Mouse (Mus musculus): Measurements from ENCODE around the gene Abca1. TPM values are rescaled to one million over a fixed set of nuclear protein-coding genes. Genes with fewer than 3 reads are reported as not detected.

Gene Abca1
- polyA plus RNA-seq, 1 experiment from 2014 or later = 2.3 TPM

GRCm38 (mm10) chr4:53145434-53146168, 14.1 kb downstream of the Abca1 start:
- H3K9ac ChIP-seq (ENCODE audit: low read depth, low read length) = no peak overlapping the region
- H3K9me3 ChIP-seq (ENCODE audit: control insufficient read depth, low read length) = no peaks in the 10 kb centered on the region
- no peak overlapping the region for H3K4me3 ChIP-seq (ENCODE audit: low read length)
- ATAC-seq = no peak
- H3K4me2 ChIP-seq (ENCODE audit: low read depth, low read length) = no peak overlapping the region
- no peaks in the 10 kb centered on the region for H3K27me3 ChIP-seq (replicated peaks; ENCODE audit: control insufficient read depth, insufficient read depth, low read length)
- H3K4me1 ChIP-seq (ENCODE audit: control insufficient read depth, insufficient read depth, low read length) = peaks cover 8% of the 10 kb centered on the region; the same call in 1 of the 2 replicates
- H3K36me3 ChIP-seq (ENCODE audit: control insufficient read depth, insufficient read depth, low read length) = no peaks in the 10 kb centered on the region
- no peak overlapping the region for H3K27ac ChIP-seq (ENCODE audit: low read length)
- WGBS = 79% methylated on average over 12 of the region's 12 CpGs

- H3K27ac ChIP-seq (ENCODE audit: low read length) = no peak overlapping the region
- peaks cover 10% of the 10 kb centered on the region; the same call in 1 of the 2 replicates for H3K4me1 ChIP-seq (ENCODE audit: control insufficient read depth, insufficient read depth, low read length)
- 80% methylated on average over 10 of the region's 10 CpGs for whole genome bisulfite sequencing
- no peak for ATAC-seq
- H3K4me3 ChIP-seq (ENCODE audit: low read length) = no peak overlapping the region
- no peaks in the 10 kb centered on the region for H3K36me3 ChIP-seq (ENCODE audit: control insufficient read depth, insufficient read depth, low read length)
- no peak overlapping the region for H3K4me2 ChIP-seq (ENCODE audit: low read depth, low read length)
- no peak overlapping the region for H3K9ac ChIP-seq (ENCODE audit: low read depth, low read length)
- no peaks in the 10 kb centered on the region for H3K9me3 ChIP-seq (ENCODE audit: control insufficient read depth, low read length)
- no peaks in the 10 kb centered on the region for H3K27me3 ChIP-seq (replicated peaks; ENCODE audit: control insufficient read depth, insufficient read depth, low read length)
Observed at GRCm38 (mm10) chr4:53144571-53144970, 15.1 kb downstream of the Abca1 start.

- no peak overlapping the region for H3K4me2 ChIP-seq (ENCODE audit: low read depth, low read length)
- 70% methylated on average over 8 of the region's 8 CpGs for WGBS
- no peaks in the 10 kb centered on the region for H3K27me3 ChIP-seq (replicated peaks; ENCODE audit: control insufficient read depth, insufficient read depth, low read length)
- no peak overlapping the region for H3K27ac ChIP-seq (ENCODE audit: low read length)
- H3K4me1 ChIP-seq (ENCODE audit: control insufficient read depth, insufficient read depth, low read length) = peaks cover 10% of the 10 kb centered on the region; the same call in 1 of the 2 replicates
- ATAC-seq = no peak
- H3K36me3 ChIP-seq (ENCODE audit: control insufficient read depth, insufficient read depth, low read length) = no peaks in the 10 kb centered on the region
- H3K9me3 ChIP-seq (ENCODE audit: control insufficient read depth, low read length) = no peaks in the 10 kb centered on the region
- H3K4me3 ChIP-seq (ENCODE audit: low read length) = no peak overlapping the region
- no peak overlapping the region for H3K9ac ChIP-seq (ENCODE audit: low read depth, low read length)
Observed at GRCm38 (mm10) chr4:53144021-53144420, 15.7 kb downstream of the Abca1 start.

- H3K27me3 ChIP-seq (replicated peaks; ENCODE audit: control insufficient read depth, insufficient read depth, low read length) = no peaks in the 10 kb centered on the region
- no peak overlapping the region for H3K27ac ChIP-seq (ENCODE audit: low read length)
- no peak overlapping the region for H3K4me2 ChIP-seq (ENCODE audit: low read depth, low read length)
- 0 out of 2 replicates have a peak, but pooled peaks cover 2% of the 10 kb centered on the region for H3K4me1 ChIP-seq (ENCODE audit: control insufficient read depth, insufficient read depth, low read length)
- no peaks in the 10 kb centered on the region for H3K9me3 ChIP-seq (ENCODE audit: control insufficient read depth, low read length)
- H3K4me3 ChIP-seq (ENCODE audit: low read length) = no peak overlapping the region
- H3K36me3 ChIP-seq (ENCODE audit: control insufficient read depth, insufficient read depth, low read length) = no peaks in the 10 kb centered on the region
- no peak overlapping the region for H3K9ac ChIP-seq (ENCODE audit: low read depth, low read length)
- 95% methylated on average over 6 of the region's 6 CpGs for WGBS
- ATAC-seq = no peak
Observed at GRCm38 (mm10) chr4:53140678-53141077, 19.0 kb downstream of the Abca1 start.

GRCm38 (mm10) chr4:53139495-53139894, 20.2 kb downstream of the Abca1 start:
- no peaks in the 10 kb centered on the region for H3K9me3 ChIP-seq (ENCODE audit: control insufficient read depth, low read length)
- peak; percentile 77 for ATAC-seq
- H3K4me2 ChIP-seq (ENCODE audit: low read depth, low read length) = no peak overlapping the region
- WGBS = 73% methylated on average over 2 of the region's 2 CpGs
- H3K27me3 ChIP-seq (replicated peaks; ENCODE audit: control insufficient read depth, insufficient read depth, low read length) = no peaks in the 10 kb centered on the region
- no peak overlapping the region for H3K27ac ChIP-seq (ENCODE audit: low read length)
- H3K36me3 ChIP-seq (ENCODE audit: control insufficient read depth, insufficient read depth, low read length) = no peaks in the 10 kb centered on the region
- no peak overlapping the region for H3K4me3 ChIP-seq (ENCODE audit: low read length)
- no peak overlapping the region for H3K9ac ChIP-seq (ENCODE audit: low read depth, low read length)
- 0 out of 2 replicates have a peak, but pooled peaks cover 5% of the 10 kb centered on the region for H3K4me1 ChIP-seq (ENCODE audit: control insufficient read depth, insufficient read depth, low read length)

GRCm38 (mm10) chr4:53138974-53139373, 20.7 kb downstream of the Abca1 start:
- peak; percentile 68 for ATAC-seq
- H3K36me3 ChIP-seq (ENCODE audit: control insufficient read depth, insufficient read depth, low read length) = no peaks in the 10 kb centered on the region
- WGBS = 66% methylated on average over 3 of the region's 3 CpGs
- H3K27me3 ChIP-seq (replicated peaks; ENCODE audit: control insufficient read depth, insufficient read depth, low read length) = no peaks in the 10 kb centered on the region
- no peak overlapping the region for H3K4me2 ChIP-seq (ENCODE audit: low read depth, low read length)
- H3K4me3 ChIP-seq (ENCODE audit: low read length) = no peak overlapping the region
- no peak overlapping the region for H3K27ac ChIP-seq (ENCODE audit: low read length)
- 0 out of 2 replicates have a peak, but pooled peaks cover 5% of the 10 kb centered on the region for H3K4me1 ChIP-seq (ENCODE audit: control insufficient read depth, insufficient read depth, low read length)
- H3K9me3 ChIP-seq (ENCODE audit: control insufficient read depth, low read length) = no peaks in the 10 kb centered on the region
- no peak overlapping the region for H3K9ac ChIP-seq (ENCODE audit: low read depth, low read length)

- WGBS = 83% methylated on average over 2 of the region's 2 CpGs
- Histone ChIP-seq H3K4me3 (ENCODE audit: low read length) (no peak overlapping the region), H3K36me3 (ENCODE audit: control insufficient read depth, insufficient read depth, low read length) (no peaks in the 10 kb centered on the region), H3K27me3 (replicated peaks; ENCODE audit: control insufficient read depth, insufficient read depth, low read length) (no peaks in the 10 kb centered on the region), H3K4me2 (ENCODE audit: low read depth, low read length) (no peak overlapping the region), H3K27ac (ENCODE audit: low read length) (no peak overlapping the region), H3K4me1 (ENCODE audit: control insufficient read depth, insufficient read depth, low read length) (0 out of 2 replicates have a peak, but pooled peaks cover 5% of the 10 kb centered on the region), H3K9me3 (ENCODE audit: control insufficient read depth, low read length) (no peaks in the 10 kb centered on the region), H3K9ac (ENCODE audit: low read depth, low read length) (no peak overlapping the region)
- no peak for ATAC-seq
Observed at GRCm38 (mm10) chr4:53137087-53137486, 22.6 kb downstream of the Abca1 start.

GRCm38 (mm10) chr4:53134816-53135215, 24.9 kb downstream of the Abca1 start:
- no peak overlapping the region for H3K4me3 ChIP-seq (ENCODE audit: low read length)
- H3K4me1 ChIP-seq (ENCODE audit: control insufficient read depth, insufficient read depth, low read length) = 0 out of 2 replicates have a peak, but pooled peaks cover 4% of the 10 kb centered on the region
- WGBS = 50% methylated on average over 7 of the region's 7 CpGs
- no peaks in the 10 kb centered on the region for H3K9me3 ChIP-seq (ENCODE audit: control insufficient read depth, low read length)
- H3K36me3 ChIP-seq (ENCODE audit: control insufficient read depth, insufficient read depth, low read length) = no peaks in the 10 kb centered on the region
- no peaks in the 10 kb centered on the region for H3K27me3 ChIP-seq (replicated peaks; ENCODE audit: control insufficient read depth, insufficient read depth, low read length)
- H3K4me2 ChIP-seq (ENCODE audit: low read depth, low read length) = no peak overlapping the region
- H3K27ac ChIP-seq (ENCODE audit: low read length) = no peak overlapping the region
- H3K9ac ChIP-seq (ENCODE audit: low read depth, low read length) = no peak overlapping the region
- no peak for ATAC-seq

GRCm38 (mm10) chr4:53133995-53134394, 25.7 kb downstream of the Abca1 start:
- H3K4me1 ChIP-seq (ENCODE audit: control insufficient read depth, insufficient read depth, low read length) = 0 out of 2 replicates have a peak, but pooled peaks cover 3% of the 10 kb centered on the region
- H3K9ac ChIP-seq (ENCODE audit: low read depth, low read length) = no peak overlapping the region
- H3K9me3 ChIP-seq (ENCODE audit: control insufficient read depth, low read length) = no peaks in the 10 kb centered on the region
- ATAC-seq = no peak
- no peak overlapping the region for H3K4me3 ChIP-seq (ENCODE audit: low read length)
- no peak overlapping the region for H3K4me2 ChIP-seq (ENCODE audit: low read depth, low read length)
- 58% methylated on average over 4 of the region's 4 CpGs for WGBS
- no peaks in the 10 kb centered on the region for H3K27me3 ChIP-seq (replicated peaks; ENCODE audit: control insufficient read depth, insufficient read depth, low read length)
- no peaks in the 10 kb centered on the region for H3K36me3 ChIP-seq (ENCODE audit: control insufficient read depth, insufficient read depth, low read length)
- no peak overlapping the region for H3K27ac ChIP-seq (ENCODE audit: low read length)
